Mouse (Mus musculus): ENCODE measurements around the gene Acta2. TPM values are rescaled to one million over a fixed set of nuclear protein-coding genes. Genes with fewer than 3 reads are reported as not detected.

The Acta2 gene
- polyA plus RNA-seq, 1 experiment from 2014 or later: 115 TPM

DNA sequence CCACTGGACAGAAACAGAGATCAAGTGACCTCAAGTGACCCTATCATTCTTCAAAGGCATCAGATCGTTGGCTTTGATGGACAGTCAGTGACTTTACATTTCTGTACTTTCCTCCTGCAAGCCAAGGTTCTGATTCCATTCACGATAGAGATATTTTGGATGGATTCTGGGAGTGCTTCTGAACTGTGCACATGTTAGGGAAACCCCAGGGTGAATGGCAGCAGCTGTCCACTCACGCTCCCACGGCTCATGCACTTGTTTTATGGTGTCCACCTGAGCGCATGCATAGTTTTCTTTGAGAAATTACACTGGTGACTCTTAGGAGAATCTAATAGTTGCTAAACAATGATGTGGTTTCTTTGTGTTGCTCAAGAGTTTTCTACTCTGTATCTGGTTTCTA, 759 bp upstream of the Acta2 start:
- ATAC-seq (ENCODE audit: low FRiP score, low TSS enrichment): no peak
- Histone ChIP-seq H3K4me3 (ENCODE audit: low read length) (no peak overlapping the region), H3K9ac (ENCODE audit: low read depth, low read length) (no peak overlapping the region), H3K27ac (ENCODE audit: low read depth, low read length) (no peak overlapping the region), H3K27me3 (ENCODE audit: control insufficient read depth, insufficient read depth, low read length) (no peaks in the 10 kb centered on the region), H3K9me3 (ENCODE audit: control insufficient read depth, low read length) (no peaks in the 10 kb centered on the region), H3K4me1 (ENCODE audit: control insufficient read depth, insufficient read depth, low read length) (peaks cover 14% of the 10 kb centered on the region), H3K4me2 (replicated peaks; ENCODE audit: low read depth, low read length) (no peak overlapping the region), H3K36me3 (ENCODE audit: control insufficient read depth, insufficient read depth, low read length) (no peaks in the 10 kb centered on the region)
- WGBS: 51% methylated on average over 5 of the region's 5 CpGs

- WGBS: 49% methylated on average over 14 of the region's 14 CpGs
- H3K27me3 ChIP-seq (ENCODE audit: control insufficient read depth, insufficient read depth, low read length): no peaks in the 10 kb centered on the region
- peak overlapping the region; percentile 25; the same call in 1 of the 2 replicates for H3K4me2 ChIP-seq (replicated peaks; ENCODE audit: low read depth, low read length)
- no peak overlapping the region; the same call in 1 of the 2 replicates for H3K27ac ChIP-seq (ENCODE audit: low read depth, low read length)
- no peaks in the 10 kb centered on the region for H3K36me3 ChIP-seq (ENCODE audit: control insufficient read depth, insufficient read depth, low read length)
- H3K4me3 ChIP-seq (ENCODE audit: low read length): peak overlapping the region; percentile 19
- no peak for ATAC-seq (ENCODE audit: low FRiP score, low TSS enrichment)
- H3K9me3 ChIP-seq (ENCODE audit: control insufficient read depth, low read length): no peaks in the 10 kb centered on the region
- peaks cover 14% of the 10 kb centered on the region for H3K4me1 ChIP-seq (ENCODE audit: control insufficient read depth, insufficient read depth, low read length)
- H3K9ac ChIP-seq (ENCODE audit: low read depth, low read length): 0 out of 2 replicates have a peak overlapping the region, but pooled peaks have one; percentile 28
Observed at GRCm38 (mm10) chr19:34254101-34254879, 1.1 kb downstream of the Acta2 start.

- no peak overlapping the region for H3K27ac ChIP-seq (ENCODE audit: low read depth, low read length)
- WGBS: 34% methylated on average over 9 of the region's 9 CpGs
- no peak overlapping the region for H3K4me3 ChIP-seq (ENCODE audit: low read length)
- no peak overlapping the region for H3K4me2 ChIP-seq (replicated peaks; ENCODE audit: low read depth, low read length)
- no peaks in the 10 kb centered on the region for H3K9me3 ChIP-seq (ENCODE audit: control insufficient read depth, low read length)
- H3K4me1 ChIP-seq (ENCODE audit: control insufficient read depth, insufficient read depth, low read length): peaks cover 14% of the 10 kb centered on the region
- H3K9ac ChIP-seq (ENCODE audit: low read depth, low read length): no peak overlapping the region
- peak; percentile 47; the same call in 1 of the 2 replicates for ATAC-seq (ENCODE audit: low FRiP score, low TSS enrichment)
- no peaks in the 10 kb centered on the region for H3K27me3 ChIP-seq (ENCODE audit: control insufficient read depth, insufficient read depth, low read length)
- H3K36me3 ChIP-seq (ENCODE audit: control insufficient read depth, insufficient read depth, low read length): no peaks in the 10 kb centered on the region
Observed at GRCm38 (mm10) chr19:34252450-34252849, 2.9 kb downstream of the Acta2 start.

DNA sequence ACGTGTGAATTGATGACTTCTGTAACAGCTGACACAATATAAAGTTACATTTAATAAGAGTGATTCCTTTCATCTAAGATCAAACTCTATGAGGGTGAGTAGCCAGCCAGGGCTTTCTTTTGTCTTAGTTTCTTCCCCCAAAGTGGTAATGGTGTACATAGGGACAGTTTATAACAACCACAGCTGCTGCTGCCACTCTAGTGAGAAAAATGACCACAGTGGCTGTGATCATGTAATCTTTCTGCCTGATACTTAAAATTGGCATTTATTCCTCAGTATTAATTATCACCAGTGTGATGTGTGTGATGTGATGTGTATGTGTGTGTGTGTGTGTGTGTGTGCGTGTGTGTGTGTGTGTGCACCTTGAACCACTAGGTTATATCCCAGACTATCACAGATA, 3.5 kb downstream of the Acta2 start:
- Histone ChIP-seq H3K36me3 (ENCODE audit: control insufficient read depth, insufficient read depth, low read length) (no peaks in the 10 kb centered on the region), H3K27ac (ENCODE audit: low read depth, low read length) (no peak overlapping the region), H3K27me3 (ENCODE audit: control insufficient read depth, insufficient read depth, low read length) (no peaks in the 10 kb centered on the region), H3K4me1 (ENCODE audit: control insufficient read depth, insufficient read depth, low read length) (peaks cover 14% of the 10 kb centered on the region), H3K4me3 (ENCODE audit: low read length) (no peak overlapping the region), H3K9ac (ENCODE audit: low read depth, low read length) (no peak overlapping the region), H3K9me3 (ENCODE audit: control insufficient read depth, low read length) (no peaks in the 10 kb centered on the region), H3K4me2 (replicated peaks; ENCODE audit: low read depth, low read length) (no peak overlapping the region)
- 73% methylated on average over 2 of the region's 2 CpGs for WGBS
- no peak for ATAC-seq (ENCODE audit: low FRiP score, low TSS enrichment)

DNA sequence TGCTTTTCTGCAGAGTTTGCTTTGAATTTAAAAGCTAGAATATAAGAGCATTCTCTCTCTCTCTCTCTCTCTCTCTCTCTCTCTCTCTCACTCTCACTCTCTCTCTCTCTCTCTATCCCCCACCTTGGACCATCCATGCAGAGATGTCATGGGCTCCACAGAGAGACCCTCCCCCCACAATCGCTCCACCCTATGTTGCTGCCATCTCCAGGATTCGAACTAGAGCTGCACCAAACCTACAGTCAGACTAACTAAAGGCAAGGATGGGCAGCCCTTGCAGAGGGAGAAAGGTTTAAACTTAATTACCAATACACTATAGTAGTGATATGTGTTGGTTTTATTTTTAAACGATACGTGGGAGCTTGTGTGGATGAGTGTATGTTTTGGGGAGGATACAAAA, 4.8 kb downstream of the Acta2 start:
- 89% methylated on average over 4 of the region's 4 CpGs for WGBS
- no peak overlapping the region for H3K27ac ChIP-seq (ENCODE audit: low read depth, low read length)
- H3K9ac ChIP-seq (ENCODE audit: low read depth, low read length): no peak overlapping the region
- peaks cover 14% of the 10 kb centered on the region for H3K4me1 ChIP-seq (ENCODE audit: control insufficient read depth, insufficient read depth, low read length)
- no peak overlapping the region for H3K4me2 ChIP-seq (replicated peaks; ENCODE audit: low read depth, low read length)
- ATAC-seq (ENCODE audit: low FRiP score, low TSS enrichment): no peak
- H3K36me3 ChIP-seq (ENCODE audit: control insufficient read depth, insufficient read depth, low read length): no peaks in the 10 kb centered on the region
- no peaks in the 10 kb centered on the region for H3K27me3 ChIP-seq (ENCODE audit: control insufficient read depth, insufficient read depth, low read length)
- no peaks in the 10 kb centered on the region for H3K9me3 ChIP-seq (ENCODE audit: control insufficient read depth, low read length)
- H3K4me3 ChIP-seq (ENCODE audit: low read length): no peak overlapping the region

DNA sequence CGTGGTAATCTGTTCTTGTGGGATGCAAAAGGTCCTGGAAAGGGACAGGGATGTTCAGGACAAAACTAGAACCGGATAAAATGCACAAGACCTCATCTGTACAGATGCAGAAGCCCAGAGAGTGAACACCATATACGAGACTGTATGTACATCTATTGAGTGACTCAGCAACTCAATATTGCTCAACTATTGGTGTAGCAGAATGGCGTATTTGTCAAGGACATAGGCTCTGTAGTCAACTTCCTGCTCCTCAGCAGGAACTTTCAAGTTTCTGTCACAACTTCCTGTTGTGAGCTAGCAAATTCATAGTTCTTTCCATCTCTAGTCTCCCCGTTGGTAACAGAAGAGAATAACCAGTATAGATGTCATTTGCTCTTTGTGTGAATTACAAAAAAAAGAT, 6.8 kb downstream of the Acta2 start:
- Histone ChIP-seq H3K27ac (ENCODE audit: low read depth, low read length) (no peak overlapping the region), H3K4me1 (ENCODE audit: control insufficient read depth, insufficient read depth, low read length) (0 out of 2 replicates have a peak, but pooled peaks cover 3% of the 10 kb centered on the region), H3K4me2 (replicated peaks; ENCODE audit: low read depth, low read length) (no peak overlapping the region), H3K9me3 (ENCODE audit: control insufficient read depth, low read length) (no peaks in the 10 kb centered on the region), H3K27me3 (ENCODE audit: control insufficient read depth, insufficient read depth, low read length) (no peaks in the 10 kb centered on the region), H3K36me3 (ENCODE audit: control insufficient read depth, insufficient read depth, low read length) (no peaks in the 10 kb centered on the region), H3K9ac (ENCODE audit: low read depth, low read length) (no peak overlapping the region), H3K4me3 (ENCODE audit: low read length) (no peak overlapping the region)
- ATAC-seq (ENCODE audit: low FRiP score, low TSS enrichment): no peak
- 88% methylated on average over 5 of the region's 5 CpGs for WGBS

GRCm38 (mm10) chr19:34244056-34244455, 11.3 kb downstream of the Acta2 start:
- H3K9me3 ChIP-seq (ENCODE audit: control insufficient read depth, low read length): no peaks in the 10 kb centered on the region
- no peak overlapping the region for H3K4me3 ChIP-seq (ENCODE audit: low read length)
- H3K4me1 ChIP-seq (ENCODE audit: control insufficient read depth, insufficient read depth, low read length): no peaks in the 10 kb centered on the region
- 0 out of 2 replicates have a peak, but pooled peaks have one; percentile 49 for ATAC-seq (ENCODE audit: low FRiP score, low TSS enrichment)
- no peaks in the 10 kb centered on the region for H3K36me3 ChIP-seq (ENCODE audit: control insufficient read depth, insufficient read depth, low read length)
- no peaks in the 10 kb centered on the region for H3K27me3 ChIP-seq (ENCODE audit: control insufficient read depth, insufficient read depth, low read length)
- H3K9ac ChIP-seq (ENCODE audit: low read depth, low read length): no peak overlapping the region
- H3K4me2 ChIP-seq (replicated peaks; ENCODE audit: low read depth, low read length): no peak overlapping the region
- 16% methylated on average over 6 of the region's 6 CpGs for WGBS
- no peak overlapping the region for H3K27ac ChIP-seq (ENCODE audit: low read depth, low read length)

- no peaks in the 10 kb centered on the region for H3K36me3 ChIP-seq (ENCODE audit: control insufficient read depth, insufficient read depth, low read length)
- H3K27me3 ChIP-seq (ENCODE audit: control insufficient read depth, insufficient read depth, low read length): no peaks in the 10 kb centered on the region
- no peak overlapping the region for H3K4me2 ChIP-seq (replicated peaks; ENCODE audit: low read depth, low read length)
- H3K9me3 ChIP-seq (ENCODE audit: control insufficient read depth, low read length): no peaks in the 10 kb centered on the region
- H3K4me1 ChIP-seq (ENCODE audit: control insufficient read depth, insufficient read depth, low read length): no peaks in the 10 kb centered on the region
- no peak overlapping the region for H3K4me3 ChIP-seq (ENCODE audit: low read length)
- no peak for ATAC-seq (ENCODE audit: low FRiP score, low TSS enrichment)
- no peak overlapping the region for H3K27ac ChIP-seq (ENCODE audit: low read depth, low read length)
- no peak overlapping the region for H3K9ac ChIP-seq (ENCODE audit: low read depth, low read length)
Observed at GRCm38 (mm10) chr19:34242925-34243324, 12.5 kb downstream of the Acta2 start.

- Histone ChIP-seq H3K4me1 (ENCODE audit: control insufficient read depth, insufficient read depth, low read length) (no peaks in the 10 kb centered on the region), H3K27ac (ENCODE audit: low read depth, low read length) (no peak overlapping the region), H3K27me3 (ENCODE audit: control insufficient read depth, insufficient read depth, low read length) (no peaks in the 10 kb centered on the region), H3K4me3 (ENCODE audit: low read length) (no peak overlapping the region), H3K4me2 (replicated peaks; ENCODE audit: low read depth, low read length) (no peak overlapping the region), H3K9me3 (ENCODE audit: control insufficient read depth, low read length) (no peaks in the 10 kb centered on the region), H3K9ac (ENCODE audit: low read depth, low read length) (no peak overlapping the region), H3K36me3 (ENCODE audit: control insufficient read depth, insufficient read depth, low read length) (no peaks in the 10 kb centered on the region)
- 66% methylated on average over 15 of the region's 15 CpGs for WGBS
- ATAC-seq (ENCODE audit: low FRiP score, low TSS enrichment): no peak
Observed at GRCm38 (mm10) chr19:34241247-34241915, 14.0 kb downstream of the Acta2 start.

Measured in kidney, embryonic 14.5 days (tissue).